Mouse (Mus musculus) lung, postnatal 0 days (tissue): ENCODE results near the gene Wnt5b.

ENCODE experiments used
- CTCF ChIP-seq: IDR thresholded peaks from 2 replicates; pipeline ENCODE4 v1.5.1; 2016; ENCODE audit warnings: antibody characterized with exemption, mild to moderate bottlenecking
- EP300 ChIP-seq: IDR thresholded peaks from 2 replicates; pipeline ENCODE4 v1.6.1; 2016; ENCODE audit warnings: antibody characterized with exemption, mild to moderate bottlenecking, control low read depth

DNA sequence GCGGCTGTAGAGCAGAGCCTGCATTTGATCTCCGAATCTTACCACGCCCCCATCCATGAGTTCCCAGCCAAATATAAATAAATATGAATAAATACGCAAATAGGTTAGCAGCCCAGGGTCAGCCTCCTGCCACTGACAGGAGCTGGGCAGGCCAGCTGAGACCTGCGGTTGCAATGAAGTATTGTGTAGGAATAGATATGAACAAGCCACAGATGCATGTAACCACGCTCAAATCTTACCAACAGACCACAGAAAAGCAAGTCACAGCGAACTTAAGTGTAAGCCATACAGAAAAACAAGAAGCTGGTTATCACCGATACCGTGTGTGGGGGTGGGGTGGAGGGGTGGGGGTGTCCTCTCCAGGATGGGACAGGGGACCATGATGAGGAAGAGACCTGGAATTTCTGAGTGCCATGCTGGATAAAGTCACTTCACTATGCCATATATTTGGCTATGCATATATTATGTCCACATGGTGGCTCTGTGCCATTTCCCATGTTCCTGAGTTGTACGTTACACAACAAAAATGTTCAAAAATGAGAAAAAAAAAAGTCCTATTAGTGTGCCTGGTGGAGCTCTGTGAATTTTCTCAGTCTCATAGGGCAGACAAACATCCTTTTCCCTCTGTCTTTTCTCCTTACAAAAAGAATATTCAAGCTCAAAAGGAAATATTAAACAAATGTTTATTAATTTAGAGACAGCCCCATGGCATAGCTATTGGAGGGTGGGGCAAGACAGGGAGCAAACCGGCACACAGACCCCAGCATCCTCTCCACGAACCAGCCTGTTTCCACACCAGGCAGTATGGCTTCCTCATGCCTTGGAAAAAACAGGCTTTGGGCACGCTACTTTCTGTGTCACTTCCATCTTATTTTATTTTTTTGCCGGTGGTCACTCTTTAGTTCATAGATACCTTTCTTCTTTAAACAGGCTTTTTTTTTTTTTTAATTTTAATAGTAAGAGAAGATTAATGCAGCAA, 92.9 kb downstream of the Wnt5b start:
- TF ChIP-seq CTCF (no peak), EP300 (no peak)
